Mouse (Mus musculus) limb, embryonic 14.5 days (tissue): ENCODE measurements around the gene Rcsd1. TPM values are rescaled to one million over a fixed set of nuclear protein-coding genes. Genes with fewer than 3 reads are reported as not detected.

Source experiments
- ATAC-seq: fragments of 200-750 bp; cut with Nextera tagmentation; 2 replicates; pipeline ENCODE4 v1.8.0; 2017; ENCODE audit warnings: low read depth, moderate number of reproducible peaks, moderate TSS enrichment; ENCODE audit not compliant: low FRiP score
- DNase-seq: peaks from one replicate; pipeline ENCODE4 v3.0.0-alpha.2; 2015; ENCODE audit warnings: low spot score
- H3K27ac ChIP-seq: fragments of 300-500 bp; sonication (generic); replicated peaks from 2 replicates; pipeline ENCODE4 v1.5.1; 2014; ENCODE audit warnings: low read depth, mild to moderate bottlenecking, low read length, moderate library complexity, mixed read lengths
- H3K27me3 ChIP-seq: fragments of 300-500 bp; sonication (generic); 2 replicates; pipeline ENCODE4 v1.6.1; 2014; ENCODE audit warnings: low read length, mixed read lengths; ENCODE audit not compliant: control insufficient read depth, insufficient read depth
- H3K36me3 ChIP-seq: fragments of 300-500 bp; sonication (generic); 2 replicates; pipeline ENCODE4 v1.6.1; 2014; ENCODE audit warnings: mild to moderate bottlenecking, low read length, moderate library complexity, mixed read lengths; ENCODE audit not compliant: control insufficient read depth, insufficient read depth
- H3K4me1 ChIP-seq: fragments of 300-500 bp; sonication (generic); 2 replicates; pipeline ENCODE4 v1.6.1; 2014; ENCODE audit warnings: antibody characterized with exemption, low read length, mixed read lengths; ENCODE audit not compliant: control insufficient read depth, insufficient read depth
- H3K4me2 ChIP-seq: fragments of 300-500 bp; sonication (generic); replicated peaks from 2 replicates; pipeline ENCODE4 v1.6.1; 2014; ENCODE audit warnings: low read depth, mild to moderate bottlenecking, low read length, moderate library complexity; ENCODE audit not compliant: severe bottlenecking
- H3K4me3 ChIP-seq: fragments of 300-500 bp; sonication (generic); replicated peaks from 2 replicates; pipeline ENCODE4 v1.5.1; 2014; ENCODE audit warnings: low read length
- H3K9ac ChIP-seq: fragments of 300-500 bp; sonication (generic); 2 replicates; pipeline ENCODE4 v1.6.1; 2014; ENCODE audit warnings: mild to moderate bottlenecking, low read depth, low read length, moderate library complexity; ENCODE audit not compliant: severe bottlenecking
- H3K9me3 ChIP-seq: fragments of 300-500 bp; sonication (generic); 2 replicates; pipeline ENCODE4 v1.6.1; 2016; ENCODE audit warnings: low read length; ENCODE audit not compliant: control insufficient read depth
- POLR2A ChIP-seq: fragments of 200-500 bp; IDR thresholded peaks from 2 replicates; pipeline ENCODE4 v1.8.0; 2012; ENCODE audit warnings: inconsistent platforms, mild to moderate bottlenecking, moderate library complexity, borderline replicate concordance; ENCODE audit not compliant: insufficient read depth, insufficient read length; ENCODE audit errors: extremely low read depth
- WGBS: fragments of 180-500 bp; shearing (Covaris S2); extraction: QIAGEN DNeasy Blood & Tissue Kit; methylation state at CpG from one replicate; pipeline ENCODE4 v1.1.7; 2014; 5-methylcytosine and 5-hydroxymethylcytosine counted together
- polyA plus RNA-seq, 2 experiments: library from polyadenylated mRNA; depleted of rRNA in 1 of 2; stranded (reverse) in 1 of 2; unstranded in 1 of 2; fragments of >200 nt; fragmentation: Nextera tagmentation in 1 of 2; extraction: Ambion mirVana in 1 of 2; gene quantifications; 2 replicates each; pipeline versions ENCODE4 v1.2.1 to v1.2.3; 2012 to 2014

Gene Rcsd1
- polyA plus RNA-seq, 2 experiments: 9.6 to 16.7 TPM

DNA sequence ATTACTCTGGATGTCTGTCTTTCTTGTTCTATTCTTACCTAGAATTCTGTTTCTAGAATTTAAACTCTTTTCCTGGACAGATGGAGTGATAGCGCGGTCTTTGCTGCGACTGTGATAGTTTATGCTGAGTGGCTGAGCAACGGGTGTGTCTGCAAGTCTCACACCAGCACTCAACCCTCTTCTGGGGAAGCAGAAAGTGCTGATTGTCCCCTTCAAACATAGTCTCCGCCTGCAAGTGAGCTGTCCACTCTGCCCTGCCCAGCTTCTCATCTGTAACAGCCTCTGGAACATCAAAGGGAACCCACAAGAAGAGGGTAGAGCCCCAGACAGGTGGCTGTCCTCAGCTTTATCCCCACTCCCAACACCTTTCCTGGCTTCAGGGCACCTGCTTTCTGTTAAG is 19.7 kb downstream of the Rcsd1 start:
- no peak overlapping the region for H3K27ac ChIP-seq
- no peaks in the 10 kb centered on the region for H3K9me3 ChIP-seq
- no peak for DNase-seq
- H3K27me3 ChIP-seq: no peaks in the 10 kb centered on the region
- H3K9ac ChIP-seq: no peak overlapping the region
- no peaks in the 10 kb centered on the region for H3K36me3 ChIP-seq
- peaks cover 11% of the 10 kb centered on the region for H3K4me1 ChIP-seq
- no peak overlapping the region for H3K4me3 ChIP-seq
- no peak for ATAC-seq
- no peak for TF ChIP-seq POLR2A
- H3K4me2 ChIP-seq: no peak overlapping the region
- 66% methylated on average over 5 of the region's 5 CpGs for WGBS

DNA sequence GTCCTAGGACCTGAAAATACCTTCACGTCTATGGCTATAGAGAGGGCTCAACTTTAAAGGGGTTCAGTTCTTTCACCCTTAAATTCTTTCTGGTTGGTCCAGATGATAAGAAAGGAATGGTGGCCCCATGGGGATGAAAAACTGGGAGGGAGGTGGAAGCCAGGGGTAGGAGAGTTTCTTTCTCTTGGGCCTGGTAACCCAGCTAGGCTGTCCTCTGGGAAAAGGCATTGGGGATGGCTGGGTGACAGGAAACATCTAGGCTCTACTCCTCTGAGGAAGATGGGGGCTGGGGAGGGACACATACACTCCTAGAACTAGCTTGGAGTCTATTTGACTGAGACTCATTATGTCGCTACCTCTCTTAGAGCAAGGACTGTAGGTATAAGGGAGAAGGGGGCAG is 21.7 kb downstream of the Rcsd1 start:
- no peak overlapping the region for H3K4me3 ChIP-seq
- no peak overlapping the region for H3K27ac ChIP-seq
- H3K9ac ChIP-seq: no peak overlapping the region
- no peaks in the 10 kb centered on the region for H3K36me3 ChIP-seq
- DNase-seq (no peak), ATAC-seq (no peak)
- no peaks in the 10 kb centered on the region for H3K9me3 ChIP-seq
- TF ChIP-seq POLR2A: no peak
- no peaks in the 10 kb centered on the region for H3K27me3 ChIP-seq
- no peak overlapping the region for H3K4me2 ChIP-seq
- 89% methylated on average over 2 of the region's 2 CpGs for WGBS
- H3K4me1 ChIP-seq: peaks cover 6% of the 10 kb centered on the region; the same call in 1 of the 2 replicates

DNA sequence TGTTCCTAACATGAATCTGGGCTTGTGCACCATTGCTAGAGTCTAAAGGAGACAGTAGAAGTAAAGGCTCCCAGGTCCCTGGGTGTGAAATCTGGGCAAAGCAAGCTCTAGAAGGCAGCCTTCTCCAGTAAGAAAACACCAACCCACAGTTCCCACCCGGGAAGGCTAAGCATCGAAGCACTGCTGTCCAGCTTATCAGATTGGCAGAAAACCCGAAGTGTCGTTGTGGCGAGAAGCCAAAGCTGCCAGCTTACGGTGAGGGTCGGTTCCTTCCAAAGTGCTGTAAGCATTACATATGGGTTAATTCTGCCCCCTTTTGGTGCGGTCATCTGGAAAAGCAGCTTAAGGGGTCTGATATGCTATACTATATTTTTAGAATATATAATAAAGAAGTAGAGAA is 22.6 kb downstream of the Rcsd1 start:
- 60% methylated on average over 8 of the region's 8 CpGs for WGBS
- ATAC-seq: no peak
- Histone ChIP-seq H3K4me3 (no peak overlapping the region), H3K9me3 (no peaks in the 10 kb centered on the region), H3K9ac (no peak overlapping the region), H3K4me2 (no peak overlapping the region), H3K27me3 (no peaks in the 10 kb centered on the region), H3K36me3 (no peaks in the 10 kb centered on the region), H3K4me1 (peaks cover 5% of the 10 kb centered on the region; the same call in 1 of the 2 replicates), H3K27ac (no peak overlapping the region)
- DNase-seq: no peak
- no peak for TF ChIP-seq POLR2A

DNA sequence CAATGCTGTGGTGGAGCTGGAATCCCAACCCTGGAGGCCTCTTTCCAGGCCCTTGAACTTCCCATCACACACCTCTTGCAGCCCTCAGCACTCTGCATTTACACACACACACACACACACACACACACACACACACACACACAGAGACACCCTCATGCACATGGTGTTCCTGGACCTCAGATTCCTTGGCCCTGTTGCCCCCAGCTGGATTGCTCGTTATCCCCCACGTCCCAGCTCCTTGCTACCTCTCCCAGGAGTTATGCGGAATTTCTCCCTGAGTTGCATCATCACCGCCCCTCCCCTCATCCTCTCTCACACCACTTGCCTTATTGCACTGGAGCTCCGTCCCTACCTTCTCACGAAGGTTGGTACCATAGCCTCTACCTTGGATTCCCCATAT is 23.2 kb downstream of the Rcsd1 start:
- Histone ChIP-seq H3K36me3 (no peaks in the 10 kb centered on the region), H3K4me2 (no peak overlapping the region), H3K27me3 (no peaks in the 10 kb centered on the region), H3K9ac (no peak overlapping the region), H3K9me3 (no peaks in the 10 kb centered on the region), H3K4me1 (peaks cover 6% of the 10 kb centered on the region; the same call in 1 of the 2 replicates), H3K4me3 (no peak overlapping the region), H3K27ac (no peak overlapping the region)
- no peak for TF ChIP-seq POLR2A
- 43% methylated on average over 6 of the region's 6 CpGs for WGBS
- ATAC-seq (no peak), DNase-seq (no peak)

DNA sequence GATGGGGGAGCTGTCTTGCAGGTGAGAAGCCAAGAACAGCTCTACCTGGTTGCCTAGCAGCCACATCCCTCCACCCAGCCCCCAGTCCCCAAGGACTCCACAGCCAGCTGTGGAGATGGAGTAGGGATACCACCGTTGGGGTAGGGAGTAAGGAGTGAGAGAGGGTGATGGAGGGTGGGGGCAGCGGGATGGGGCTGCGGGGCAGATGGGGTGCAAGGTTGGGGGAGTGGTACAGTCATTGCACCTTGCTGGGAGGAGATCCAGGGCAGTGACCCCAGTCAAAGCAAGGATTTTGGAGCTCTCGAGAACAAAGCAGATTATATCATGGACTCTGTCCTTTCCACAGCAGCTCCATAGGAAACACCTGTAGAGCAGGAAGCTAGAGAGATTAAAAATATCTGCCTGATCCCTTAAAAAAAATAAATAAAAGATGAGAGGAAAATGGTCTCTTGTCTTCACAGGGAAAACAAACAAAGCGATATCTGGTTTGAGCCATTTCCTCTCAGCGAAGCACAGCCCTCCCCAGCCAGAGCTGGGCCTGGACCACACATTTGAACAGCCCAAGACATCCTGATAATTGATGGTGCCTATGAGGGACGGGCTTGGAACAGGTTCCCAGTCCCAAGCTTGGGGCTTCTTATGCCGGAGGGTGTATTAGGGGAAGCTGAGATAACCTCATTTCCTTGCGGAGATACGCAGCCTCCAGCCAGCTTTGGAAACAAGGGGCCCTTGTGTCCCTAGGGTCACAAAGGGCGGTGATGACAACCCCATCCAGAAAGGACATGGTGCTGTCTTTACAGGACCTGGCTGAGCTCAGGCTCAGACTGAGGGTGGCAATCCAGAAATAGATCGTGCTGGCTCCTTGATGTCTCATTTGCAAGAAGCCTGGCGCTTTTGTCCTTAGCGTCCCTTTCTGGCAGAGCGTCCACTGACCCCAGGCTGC is 25.0 kb downstream of the Rcsd1 start:
- Histone ChIP-seq H3K4me3 (no peak overlapping the region), H3K27ac (no peak overlapping the region), H3K9me3 (no peaks in the 10 kb centered on the region), H3K9ac (no peak overlapping the region), H3K4me2 (no peak overlapping the region), H3K36me3 (no peaks in the 10 kb centered on the region), H3K4me1 (peaks cover 4% of the 10 kb centered on the region; the same call in 1 of the 2 replicates), H3K27me3 (no peaks in the 10 kb centered on the region)
- 69% methylated on average over 15 of the region's 15 CpGs for WGBS
- DNase-seq (no peak), ATAC-seq (no peak)
- no peak for TF ChIP-seq POLR2A
